Mouse (Mus musculus): Measurements from ENCODE around the gene Cd2ap. TPM values are rescaled to one million over a fixed set of nuclear protein-coding genes. Genes with fewer than 3 reads are reported as not detected.

Cd2ap gene
- polyA plus RNA-seq, 1 experiment from 2014 or later, result 9.2 TPM

Other genes starting within 250 kb of the Cd2ap start
- gene Adgrf4, start 184.4 kb downstream of the Cd2ap start, polyA plus RNA-seq (2015; fragmentation: Nextera tagmentation; extraction: Ambion mirVana), result 0.12 and 0.17 TPM in 2 replicates
- 0.08 TPM in 2 replicates for gene Adgrf2, start 134.5 kb downstream of the Cd2ap start, polyA plus RNA-seq (2015; fragmentation: Nextera tagmentation; extraction: Ambion mirVana)
- gene Tnfrsf21, start 139.9 kb upstream of the Cd2ap start, polyA plus RNA-seq (2015; fragmentation: Nextera tagmentation; extraction: Ambion mirVana), result 62.6 and 62.8 TPM in 2 replicates